Mouse (Mus musculus): ENCODE data around the gene Zfp672.

GRCm38 (mm10) chr11:58282518-58282917, 47.6 kb downstream of the Zfp672 start:
- TF ChIP-seq CTCF (IDR thresholded peaks at IDR 0.05; ENCODE audit: control insufficient read depth, insufficient read depth, insufficient replicate concordance, low read depth, low read length) (no peak), POLR2A (IDR thresholded peaks at IDR 0.05; ENCODE audit: control insufficient read depth, low read depth, low read length) (no peak)

Data from testis, adult 2 months (tissue).